Mouse (Mus musculus) lung, postnatal 0 days (tissue): ENCODE results near the gene Dcst1.

Experiments
- CTCF ChIP-seq: IDR thresholded peaks from 2 replicates; pipeline ENCODE4 v1.5.1; 2016; ENCODE audit warnings: antibody characterized with exemption, mild to moderate bottlenecking
- EP300 ChIP-seq: IDR thresholded peaks from 2 replicates; pipeline ENCODE4 v1.6.1; 2016; ENCODE audit warnings: antibody characterized with exemption, mild to moderate bottlenecking, control low read depth

DNA sequence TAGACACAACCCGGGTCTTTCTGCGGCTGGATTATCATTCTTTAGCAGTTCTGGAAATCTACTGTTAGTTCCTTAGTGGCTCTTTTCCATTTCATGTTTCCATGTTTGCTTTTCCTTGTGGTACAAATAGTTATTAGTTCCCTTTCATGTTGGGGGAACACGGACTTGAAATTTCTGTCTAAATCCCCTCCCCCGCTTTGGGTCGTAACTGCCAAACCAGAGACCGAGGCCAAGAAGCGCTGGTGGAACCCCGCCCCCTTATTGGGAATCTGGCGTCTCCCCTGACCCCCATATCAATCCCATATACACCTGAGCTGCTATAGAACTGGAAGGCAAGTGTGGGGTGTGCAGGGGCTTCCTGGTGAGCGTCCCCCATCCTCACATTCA lies 30.4 kb upstream of the Dcst1 start:
- TF ChIP-seq CTCF, result no peak
- no peak for TF ChIP-seq EP300
